Mouse (Mus musculus) spleen, embryonic (tissue): ENCODE data around the gene Colec11.

Experiments
- CTCF ChIA-PET: fragments of 350-600 bp; sonication (Branson Sonifier 250); formaldehyde crosslinking; loops from one replicate; lab custom pipeline; 2022; lab: Charles Lee

Colec11 gene

DNA sequence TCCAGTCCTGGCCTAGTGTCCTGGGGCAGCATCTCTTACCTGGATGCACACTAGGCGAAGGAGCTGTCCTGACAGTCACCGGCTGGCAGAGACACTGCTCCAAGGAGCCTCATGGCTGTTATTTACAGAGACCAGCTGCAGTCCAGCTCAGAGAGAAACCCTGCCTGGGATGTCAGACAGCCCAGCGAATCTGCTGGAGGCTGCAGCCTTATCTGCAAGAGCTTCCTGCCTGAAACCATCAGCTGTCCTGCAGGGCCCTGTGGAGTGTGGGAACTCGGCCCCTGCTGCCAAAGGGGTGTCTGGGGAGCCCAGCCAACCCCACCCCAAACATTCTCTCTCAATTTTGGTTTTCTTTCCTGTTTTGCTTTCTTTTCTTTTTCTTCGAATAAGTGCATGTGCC, at the start of gene Colec11:
Gene Colec11, minus strand, starts transcription at position 183 of the 400 bp plus-strand sequence.
- CTCF ChIA-PET = no interaction called here

DNA sequence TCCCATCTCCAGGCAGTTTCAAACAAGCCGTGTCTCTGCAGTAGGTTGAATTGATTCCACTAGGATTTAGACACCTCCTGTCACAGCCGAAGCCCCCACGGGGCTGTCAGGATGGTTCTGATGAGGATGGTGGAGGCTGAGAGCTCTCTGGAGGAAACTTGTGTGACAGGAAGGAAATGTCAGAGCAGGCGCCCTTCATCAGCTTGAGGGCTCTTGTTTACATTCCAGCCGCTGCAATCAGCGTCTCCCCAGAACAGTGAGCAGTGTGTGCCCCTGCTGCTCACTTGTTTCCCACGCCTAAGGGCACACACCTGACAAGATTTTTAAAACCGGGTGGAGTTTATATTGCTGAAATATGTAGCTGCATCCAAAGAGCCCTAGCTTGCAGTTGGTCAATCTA, 44.1 kb upstream of the Colec11 start:
- CTCF ChIA-PET = no interaction called here

DNA sequence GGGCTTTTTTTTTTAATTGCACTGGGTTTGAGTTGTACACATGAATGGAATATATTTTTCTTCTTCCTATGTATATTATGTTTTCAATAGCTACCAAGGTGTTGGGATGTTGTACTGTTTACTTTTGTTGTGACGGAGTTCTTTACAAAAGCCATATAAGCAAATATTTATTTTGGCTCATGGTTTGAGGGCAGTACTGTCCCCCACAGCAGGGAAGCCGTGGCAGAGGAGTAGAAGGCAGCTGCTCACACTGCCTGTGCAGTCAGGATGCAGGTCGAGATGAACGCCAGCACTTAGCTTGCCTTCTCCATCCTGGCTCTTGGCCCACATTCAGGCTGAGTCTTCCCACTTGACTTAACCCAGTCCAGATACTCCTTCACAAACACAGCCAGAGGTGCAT, 43.6 kb upstream of the Colec11 start:
- CTCF ChIA-PET = no interaction called here

DNA sequence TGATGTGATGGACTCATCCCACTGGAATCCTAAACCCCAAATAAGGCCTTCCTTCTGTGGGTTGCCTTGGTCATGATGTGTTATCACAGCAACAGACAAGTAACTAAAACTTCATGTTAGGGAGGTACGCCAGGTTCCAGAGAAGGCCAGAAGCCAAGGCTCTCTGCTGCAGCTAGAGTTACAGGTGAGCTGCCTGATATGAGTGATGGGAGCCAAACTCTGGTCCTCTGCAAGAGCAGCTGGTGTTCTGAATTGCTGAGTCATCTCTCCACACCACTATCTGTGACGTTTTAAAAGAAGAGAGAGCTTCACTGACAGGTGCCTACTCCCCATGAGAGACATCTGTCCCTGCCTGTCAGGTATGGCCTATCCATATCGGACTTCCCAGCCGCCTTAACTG, 39.5 kb upstream of the Colec11 start:
- CTCF ChIA-PET = interaction anchor here (1.3 kb wide), 1 partner anchor 26 kb away, joined by 3 read pairs; no protein-coding TSS in a partner anchor

DNA sequence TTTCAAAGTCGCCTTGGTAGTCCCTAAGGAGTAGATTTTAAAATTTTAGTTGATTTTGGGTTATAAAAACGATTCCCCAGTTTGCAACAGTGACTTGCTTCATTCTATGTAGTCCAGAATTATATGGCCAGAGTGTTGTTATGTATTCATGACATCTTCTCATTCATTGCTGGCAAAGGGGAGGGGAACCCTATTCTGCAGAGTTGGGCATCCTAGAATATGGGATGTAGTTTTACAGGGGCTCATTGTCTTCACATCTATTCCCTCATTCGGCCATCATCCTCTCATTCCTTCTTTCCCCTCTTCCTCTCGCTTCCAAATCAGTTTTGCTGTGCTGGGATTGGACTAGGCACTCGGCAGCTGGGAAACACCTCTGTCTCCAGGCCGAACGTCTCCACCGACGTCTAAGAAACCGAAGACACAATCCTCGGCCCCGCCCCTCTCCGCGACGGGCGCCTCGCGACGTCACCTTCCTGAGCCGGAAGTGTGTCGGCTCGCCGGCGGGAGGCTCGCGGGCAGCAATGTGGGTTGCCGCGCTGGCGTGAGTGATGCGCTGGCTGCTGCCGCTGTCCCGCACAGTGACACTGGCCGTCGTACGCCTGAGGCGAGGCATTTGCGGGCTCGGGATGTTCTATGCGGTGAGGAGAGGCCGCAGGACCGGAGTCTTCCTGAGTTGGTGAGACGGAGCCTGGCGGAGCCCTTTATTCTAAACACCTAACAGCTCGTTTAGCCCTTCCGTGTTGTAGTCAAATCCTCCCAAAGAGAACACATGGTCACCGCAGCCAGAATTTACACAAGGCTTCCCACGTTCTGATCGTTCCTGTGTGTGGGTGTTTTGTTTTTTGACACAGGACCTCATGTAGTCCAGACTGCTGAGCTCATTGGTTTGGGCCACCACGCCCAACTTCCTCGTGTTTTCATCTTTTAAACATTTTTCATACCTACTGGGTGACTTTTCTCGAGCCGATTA, 26.2 kb upstream of the Colec11 start, which contains the start of gene Rnaseh1:
Gene Rnaseh1, plus strand, starts transcription at position 462 of the 970 bp plus-strand sequence.
- CTCF ChIA-PET = no interaction called here

DNA sequence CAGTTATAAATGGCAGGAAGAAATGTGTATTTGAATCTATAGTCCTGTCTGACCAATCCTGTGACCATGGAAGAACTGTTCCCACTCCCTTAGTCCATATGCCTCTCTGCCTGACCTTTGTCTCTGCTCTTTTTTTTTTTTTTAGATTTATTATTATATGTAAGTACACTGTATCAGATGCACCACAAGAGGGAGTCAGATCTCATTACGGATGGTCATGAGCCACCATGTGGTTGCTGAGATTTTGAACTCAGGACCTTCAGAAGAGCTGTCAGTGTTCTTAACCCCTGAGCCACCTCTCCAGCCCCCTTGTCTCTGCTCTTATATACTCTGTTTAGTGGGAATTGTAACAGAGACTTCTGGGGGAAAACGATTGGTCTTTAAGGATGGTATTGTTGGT, 15.6 kb upstream of the Colec11 start:
- CTCF ChIA-PET = no interaction called here

DNA sequence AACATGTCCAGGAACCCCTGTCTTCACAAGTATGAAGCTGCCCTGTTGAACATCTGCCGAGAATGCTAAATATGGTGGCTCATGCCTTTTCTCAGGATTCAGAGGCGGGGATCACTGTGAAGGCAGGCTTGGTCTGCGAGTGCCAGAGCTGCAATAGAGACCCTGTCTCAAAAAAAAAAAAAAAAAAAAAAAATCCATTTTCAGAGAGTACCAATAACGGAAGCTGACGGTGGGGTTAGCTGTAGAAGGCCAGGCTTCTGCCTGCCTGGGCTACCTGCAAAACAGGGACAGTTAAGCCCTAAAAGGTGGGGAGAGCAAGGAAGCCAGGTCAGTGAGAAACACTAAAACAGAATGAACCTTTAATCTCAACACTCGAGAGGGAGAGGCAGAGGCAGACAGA, 13.4 kb upstream of the Colec11 start:
- CTCF ChIA-PET = interaction anchor here (0.6 to 1.1 kb wide), 2 partner anchors 20 to 25 kb away, joined by 3 read pairs; no protein-coding TSS in a partner anchor

DNA sequence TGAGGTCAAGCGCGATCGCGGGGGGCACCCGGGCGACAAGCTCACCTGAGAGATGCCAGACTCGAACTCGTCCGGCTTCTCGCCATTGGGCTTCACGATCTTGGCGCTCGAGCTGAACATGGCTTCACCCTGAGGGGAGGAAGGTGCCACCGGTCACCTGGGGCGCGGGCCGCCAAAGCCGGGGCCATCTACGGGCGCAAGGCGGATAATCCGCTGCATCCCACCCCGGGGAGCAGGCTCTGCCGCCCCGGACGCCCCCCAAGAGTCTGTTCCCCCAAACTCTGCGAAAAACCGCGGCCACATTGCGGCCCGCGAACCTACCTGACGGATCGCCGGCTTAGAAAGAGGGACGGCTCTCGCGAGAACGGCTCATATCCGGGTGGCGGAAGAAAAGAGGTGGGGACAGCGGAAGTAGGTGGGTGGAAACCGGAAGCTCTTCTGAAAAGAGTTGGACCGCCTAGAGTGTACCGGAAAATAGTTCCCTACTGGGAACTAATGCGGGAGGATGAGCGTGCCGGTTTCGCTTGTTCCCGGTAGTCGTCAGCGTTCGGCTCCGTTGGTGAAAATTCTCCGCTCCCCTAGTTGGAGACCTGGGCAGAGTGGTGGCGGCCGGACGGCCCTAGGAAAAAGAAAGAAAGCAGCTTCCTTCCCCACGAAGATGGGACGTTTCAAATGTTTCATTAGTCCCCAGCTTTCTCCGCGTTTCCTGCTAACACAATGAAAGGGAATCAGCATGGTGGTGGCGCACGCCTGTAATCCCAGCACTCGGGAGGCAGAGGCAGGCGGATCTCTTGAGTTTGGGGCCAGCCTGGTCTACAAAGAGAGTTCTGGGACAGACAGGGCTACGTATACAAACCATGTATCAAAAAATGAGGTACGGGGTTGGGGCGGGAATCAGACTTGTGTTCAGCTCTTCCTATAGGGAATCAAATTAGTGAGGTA, 12.6 kb upstream of the Colec11 start, which contains the start of gene Rps7:
Gene Rps7, minus strand, starts transcription at position 419 of the 942 bp plus-strand sequence.
- CTCF ChIA-PET = interaction anchor here (0.6 to 1.2 kb wide), 4 partner anchors 16 to 26 kb away, joined by 3 read pairs; no protein-coding TSS in a partner anchor

DNA sequence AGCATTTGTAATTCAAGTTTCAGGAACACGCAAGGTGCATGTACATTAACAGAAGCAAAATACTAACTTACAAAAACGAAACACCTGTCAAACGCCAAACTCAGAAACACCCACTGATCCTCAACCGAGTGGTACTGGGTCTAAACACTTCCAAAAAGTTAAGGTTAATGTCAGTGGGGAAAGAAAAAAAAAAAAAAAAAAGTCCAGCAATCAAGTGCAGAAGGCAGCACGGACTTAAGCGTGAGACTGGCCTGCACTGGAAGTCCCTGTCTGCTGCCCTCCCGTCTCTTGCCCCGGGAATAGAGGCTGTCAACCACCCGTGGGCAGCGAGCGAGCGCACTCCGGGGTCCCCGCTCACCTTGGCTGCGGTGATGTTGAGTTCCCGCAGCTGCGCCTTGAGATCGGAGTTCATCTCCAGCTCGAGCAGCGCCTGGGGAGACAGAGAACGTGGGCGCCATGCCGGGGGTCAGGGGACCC, 11.9 kb upstream of the Colec11 start:
- CTCF ChIA-PET = interaction anchor here (0.6 to 1.2 kb wide), 2 partner anchors 16 to 17 kb away, joined by 3 read pairs; no protein-coding TSS in a partner anchor

DNA sequence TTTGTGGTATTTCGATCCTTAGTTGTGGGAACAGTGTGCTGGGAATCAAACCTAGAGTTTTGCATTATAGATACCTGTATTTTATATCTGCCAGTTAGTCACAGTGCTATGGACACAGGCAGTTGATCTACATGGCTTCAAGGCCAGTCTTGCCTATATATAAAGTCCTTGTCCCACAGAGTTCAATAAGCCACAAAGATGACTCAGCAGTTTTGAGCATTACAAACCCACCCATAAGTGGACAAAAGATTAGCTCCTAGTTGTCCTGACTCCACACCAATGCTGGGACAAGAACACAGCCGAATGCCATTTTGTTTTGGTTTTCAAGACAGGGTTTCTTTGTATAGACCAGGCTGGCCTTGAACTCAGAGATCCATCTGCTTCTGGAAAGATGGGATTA, 5.3 kb upstream of the Colec11 start:
- CTCF ChIA-PET = no interaction called here

DNA sequence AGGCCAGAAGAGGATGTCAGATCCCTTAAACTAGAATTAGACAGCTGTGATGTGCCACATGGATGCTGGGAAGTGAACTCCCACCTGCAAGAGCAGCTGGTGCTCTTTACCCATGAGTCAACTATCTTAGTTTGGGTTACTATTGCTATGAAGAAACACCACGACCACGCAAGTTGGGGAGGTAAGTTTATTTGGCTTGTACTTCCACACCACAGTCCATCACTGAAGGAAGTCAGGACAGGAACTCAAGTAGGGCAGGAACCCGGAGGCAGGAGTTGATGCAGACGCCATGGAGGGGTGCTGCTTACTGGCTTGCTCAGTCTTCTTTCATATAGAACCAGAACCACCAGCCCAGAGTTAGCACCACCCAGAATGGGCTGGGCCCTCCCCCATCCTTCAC, 3.9 kb upstream of the Colec11 start:
- CTCF ChIA-PET = no interaction called here

DNA sequence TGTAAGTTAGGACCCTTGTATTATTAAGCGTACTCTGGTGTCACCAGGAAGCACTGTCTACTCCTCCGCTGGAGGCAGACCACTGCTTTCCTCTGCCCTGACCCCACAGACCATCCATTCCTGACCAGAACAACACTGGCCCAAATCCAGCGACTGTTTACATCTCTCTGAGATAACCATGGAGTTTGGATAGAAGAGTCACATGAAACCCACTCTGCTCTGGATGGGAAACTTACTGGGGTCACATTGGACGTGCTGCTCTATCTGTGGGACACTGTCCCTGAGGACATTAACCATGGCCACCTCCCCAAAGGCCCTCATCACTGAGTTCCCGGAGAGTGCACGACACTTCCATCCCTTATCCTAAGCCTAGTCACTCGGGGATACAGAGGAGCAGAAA, 2.2 kb upstream of the Colec11 start:
- CTCF ChIA-PET = no interaction called here

DNA sequence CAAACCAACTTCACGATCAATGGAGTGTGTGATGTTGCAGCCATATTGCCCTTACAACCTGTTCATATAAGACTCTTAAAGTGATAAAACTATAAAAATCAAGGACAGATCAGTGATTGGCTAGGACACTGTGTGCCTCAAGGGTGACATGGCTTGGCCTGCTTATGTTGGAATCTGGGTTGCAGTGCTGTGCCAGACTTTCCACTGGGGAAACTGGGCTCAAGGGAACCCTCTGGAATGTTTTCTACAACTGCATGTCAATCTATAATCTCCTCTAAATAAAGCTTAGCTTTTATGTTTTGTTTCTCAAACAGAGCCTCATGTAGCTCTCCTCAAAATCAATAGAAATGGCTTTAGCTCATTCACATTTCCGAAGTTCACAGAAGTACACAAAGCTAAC, 1.1 kb upstream of the Colec11 start:
- CTCF ChIA-PET = no interaction called here

DNA sequence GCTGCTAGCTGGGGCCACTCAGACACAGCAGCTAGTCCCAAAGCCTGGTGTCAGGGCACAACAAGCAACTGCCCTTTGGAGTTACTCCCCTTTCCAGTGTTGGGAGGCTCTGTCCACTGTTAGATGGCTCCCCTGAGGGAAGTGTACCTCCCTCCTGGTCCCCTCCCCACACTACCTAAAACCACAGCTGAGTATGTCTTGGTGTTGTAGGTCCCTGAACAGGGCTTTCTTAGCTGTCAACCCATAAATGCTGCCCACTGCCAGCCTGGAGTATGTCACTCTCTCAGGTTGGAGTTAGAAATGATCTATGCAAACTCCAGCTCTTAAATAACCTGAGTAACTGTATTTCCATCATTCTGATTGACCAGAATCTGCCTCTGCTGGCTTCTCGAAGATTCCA, 536 bp downstream of the Colec11 start:
- CTCF ChIA-PET = no interaction called here

DNA sequence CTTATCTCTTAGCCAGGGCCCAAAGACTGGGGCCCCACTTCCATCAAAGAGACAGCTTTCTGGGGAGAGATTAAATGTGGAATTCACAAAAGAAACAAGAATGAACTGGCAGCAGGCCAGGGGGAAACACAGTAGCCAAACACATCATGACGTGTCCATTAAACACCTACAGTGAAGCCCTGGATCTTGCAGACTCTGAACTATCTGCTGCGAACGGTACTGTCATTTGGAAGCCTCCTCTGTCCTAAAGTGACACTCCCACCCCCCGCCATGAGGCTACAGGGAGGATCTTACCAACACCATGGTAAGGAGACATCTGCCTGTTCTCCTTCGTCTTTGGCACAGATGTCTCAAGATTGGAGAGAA, 1.0 kb downstream of the Colec11 start:
- CTCF ChIA-PET = no interaction called here

DNA sequence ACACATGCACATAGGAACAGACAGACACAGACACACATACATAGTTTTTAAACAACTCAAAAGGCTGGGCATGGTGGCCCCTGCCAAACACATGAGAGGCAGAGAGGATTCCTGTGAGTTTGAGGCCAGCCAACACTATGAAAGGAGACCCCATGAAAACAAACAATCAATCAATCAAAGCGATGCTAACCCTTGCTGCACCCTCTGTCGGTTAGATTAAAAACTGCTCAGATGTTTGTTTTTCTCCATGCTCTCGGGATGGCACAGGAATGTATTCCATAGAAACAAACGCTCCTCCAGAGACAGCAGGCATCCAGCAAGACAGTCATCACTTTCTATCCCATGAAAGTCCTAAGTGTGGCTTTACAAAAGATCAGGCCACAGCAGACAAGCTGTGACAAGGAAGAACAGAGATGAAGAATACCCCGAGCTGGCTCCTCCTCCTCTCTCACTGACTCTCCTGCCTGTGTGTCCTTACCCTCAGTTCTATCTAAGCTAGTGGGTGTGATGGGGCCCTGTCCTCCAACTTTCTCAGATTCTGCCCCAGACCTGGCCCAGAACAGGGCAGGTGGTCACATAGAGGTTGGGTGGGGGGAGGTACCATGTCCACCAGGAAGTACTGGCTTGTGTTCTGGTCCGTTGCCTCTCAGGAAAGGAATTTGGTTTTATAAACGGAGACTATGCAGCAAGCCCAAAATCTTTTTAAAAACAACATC, 1.6 kb downstream of the Colec11 start:
- CTCF ChIA-PET = no interaction called here

DNA sequence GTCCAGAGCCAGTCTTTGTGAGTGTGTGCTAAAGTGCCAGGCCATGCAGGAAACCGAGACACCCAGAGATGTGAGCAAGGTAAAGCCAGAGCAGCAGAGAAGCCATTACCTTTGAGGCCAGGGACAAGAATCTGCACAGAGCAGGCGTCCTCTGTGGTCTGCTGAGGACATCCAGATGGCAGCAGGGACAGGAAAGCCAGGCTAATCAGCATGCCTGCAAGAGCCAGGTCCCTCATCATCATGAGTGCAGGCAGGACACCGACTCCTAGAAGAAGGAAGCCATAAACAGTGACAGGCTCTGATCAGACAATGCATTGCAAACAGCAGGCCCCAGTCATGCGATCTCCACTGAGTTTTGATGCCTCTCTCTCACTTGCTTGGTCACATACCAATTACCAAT, 5.9 kb downstream of the Colec11 start:
- CTCF ChIA-PET = no interaction called here

DNA sequence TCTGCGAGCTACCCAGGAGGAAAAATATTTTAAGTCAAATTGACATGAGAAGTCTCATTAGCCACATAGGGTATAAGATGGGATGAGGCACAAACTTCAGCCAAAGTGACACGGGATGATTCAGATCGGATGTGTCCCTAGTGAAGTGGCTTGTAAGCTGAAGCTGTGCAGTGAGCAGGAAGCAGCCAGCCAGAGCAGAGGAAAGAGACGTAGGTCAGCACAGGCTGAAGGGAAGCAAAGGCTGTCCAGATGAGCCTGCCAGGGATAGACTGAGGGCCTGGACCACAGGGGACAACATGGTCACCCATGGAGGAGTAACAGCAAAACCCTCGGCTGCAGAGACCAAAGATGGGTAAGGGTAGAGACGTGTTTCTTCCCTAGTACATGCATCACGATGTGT, 8.8 kb downstream of the Colec11 start:
- CTCF ChIA-PET = no interaction called here

DNA sequence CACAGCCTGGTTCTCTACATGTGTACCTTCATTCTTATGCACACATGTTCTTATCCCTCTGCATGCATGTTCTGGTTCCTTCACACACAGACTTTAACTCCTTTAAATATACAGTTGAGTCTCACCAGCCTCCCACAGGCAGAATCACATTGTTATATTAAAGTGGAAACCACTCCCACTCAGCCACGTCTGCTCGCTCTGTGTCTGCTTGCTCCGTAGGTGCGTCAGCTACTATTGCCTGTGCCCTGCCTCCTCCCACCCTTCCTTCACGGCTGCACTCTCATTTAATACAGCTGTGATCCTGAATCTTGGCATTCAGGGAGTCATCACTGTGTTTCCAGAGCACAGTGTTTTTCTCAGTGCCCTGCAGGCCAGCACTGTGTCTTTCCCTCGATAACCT, 10.8 kb downstream of the Colec11 start:
- CTCF ChIA-PET = no interaction called here

DNA sequence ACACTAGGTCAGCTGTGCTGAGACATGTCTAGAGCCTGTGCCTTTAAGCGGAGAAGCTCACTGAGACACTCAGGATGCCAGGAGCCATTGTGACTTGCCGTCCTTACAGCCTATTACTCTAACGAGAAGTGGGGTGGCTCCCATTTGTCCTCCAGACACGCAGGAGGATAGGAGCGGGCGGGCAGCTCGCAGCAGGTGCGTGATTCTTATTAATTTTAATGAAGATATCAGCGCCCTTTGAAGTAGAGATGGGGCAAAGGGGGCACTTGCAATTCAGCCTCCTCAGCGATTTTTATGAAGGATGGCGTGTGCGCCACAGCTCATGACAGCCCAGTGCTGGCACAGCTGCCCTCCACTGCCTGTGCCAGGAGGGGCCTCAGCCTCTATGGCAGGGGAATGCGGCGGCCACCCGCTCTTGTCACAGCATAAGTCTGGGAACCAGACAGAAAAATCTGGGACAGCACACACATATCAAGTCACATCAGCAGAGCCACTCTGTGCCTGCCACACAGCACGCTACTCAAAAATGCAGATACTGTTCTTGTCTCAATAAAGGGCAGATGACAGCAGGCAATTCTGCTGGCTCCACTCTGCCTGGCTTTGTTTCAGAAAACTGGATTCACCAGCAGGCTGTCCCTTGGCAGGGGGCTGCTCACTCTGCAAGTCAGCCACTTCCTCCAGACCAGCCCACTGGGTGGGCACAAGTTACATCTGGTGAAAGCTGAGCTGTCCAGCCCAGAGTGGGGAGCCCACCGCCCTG, 15.5 kb downstream of the Colec11 start:
- CTCF ChIA-PET = interaction anchor here (0.7 kb wide), 1 partner anchor 30 kb away, joined by 3 read pairs; no protein-coding TSS in a partner anchor
